Mouse (Mus musculus) heart, embryonic 12.5 days (tissue): Measurements from ENCODE around the gene Mettl16. TPM values are rescaled to one million over a fixed set of nuclear protein-coding genes. Genes with fewer than 3 reads are reported as not detected.

Experiments used
- ATAC-seq: fragments of 200-750 bp; cut with Nextera tagmentation; 2 replicates; pipeline ENCODE4 v1.8.0; 2017; ENCODE audit warnings: moderate TSS enrichment, moderate library complexity; ENCODE audit not compliant: insufficient number of reproducible peaks, low FRiP score
- H3K27ac ChIP-seq: fragments of 300-500 bp; sonication (generic); 2 replicates; pipeline ENCODE4 v1.5.1; 2016; ENCODE audit warnings: mild to moderate bottlenecking, moderate library complexity; ENCODE audit not compliant: poor library complexity, severe bottlenecking
- H3K27me3 ChIP-seq: fragments of 300-500 bp; sonication (generic); replicated peaks from 2 replicates; pipeline ENCODE4 v1.6.1; 2016; ENCODE audit warnings: mild to moderate bottlenecking, moderate library complexity
- H3K36me3 ChIP-seq: fragments of 300-500 bp; sonication (generic); 2 replicates; pipeline ENCODE4 v1.6.1; 2016; ENCODE audit warnings: mild to moderate bottlenecking, moderate library complexity
- H3K4me1 ChIP-seq: fragments of 300-500 bp; sonication (generic); replicated peaks from 2 replicates; pipeline ENCODE4 v1.6.1; 2016; ENCODE audit warnings: mild to moderate bottlenecking
- H3K4me2 ChIP-seq: fragments of 300-500 bp; sonication (generic); 2 replicates; pipeline ENCODE4 v1.6.1; 2016; ENCODE audit warnings: mild to moderate bottlenecking, moderate library complexity
- H3K4me3 ChIP-seq: fragments of 300-500 bp; sonication (generic); 2 replicates; pipeline ENCODE4 v1.5.1; 2016; ENCODE audit warnings: mild to moderate bottlenecking
- H3K9ac ChIP-seq: fragments of 300-500 bp; sonication (generic); 2 replicates; pipeline ENCODE4 v1.6.1; 2016; ENCODE audit warnings: mild to moderate bottlenecking, moderate library complexity
- H3K9me3 ChIP-seq: fragments of 300-500 bp; sonication (generic); replicated peaks from 2 replicates; pipeline ENCODE4 v1.6.1; 2016; ENCODE audit warnings: mild to moderate bottlenecking, moderate library complexity
- WGBS: fragments of 180-500 bp; shearing (Covaris S2); methylation state at CpG from one replicate; pipeline ENCODE4 v1.1.7; 2016; 5-methylcytosine and 5-hydroxymethylcytosine counted together
- microRNA-seq: library from miRNA; unstranded; fragments of <30 nt; microRNA quantifications from one replicate; pipeline ENCODE4, GENCODE M21; 2017
- polyA plus RNA-seq: library from polyadenylated mRNA; unstranded; fragments of >200 nt; fragmentation: Nextera tagmentation; extraction: Ambion mirVana; gene quantifications from 2 replicates; pipeline ENCODE4 v1.2.1, GENCODE M21; 2016

Mettl16 gene
- polyA plus RNA-seq, 1 experiment from 2014 or later: 37.0 TPM

DNA sequence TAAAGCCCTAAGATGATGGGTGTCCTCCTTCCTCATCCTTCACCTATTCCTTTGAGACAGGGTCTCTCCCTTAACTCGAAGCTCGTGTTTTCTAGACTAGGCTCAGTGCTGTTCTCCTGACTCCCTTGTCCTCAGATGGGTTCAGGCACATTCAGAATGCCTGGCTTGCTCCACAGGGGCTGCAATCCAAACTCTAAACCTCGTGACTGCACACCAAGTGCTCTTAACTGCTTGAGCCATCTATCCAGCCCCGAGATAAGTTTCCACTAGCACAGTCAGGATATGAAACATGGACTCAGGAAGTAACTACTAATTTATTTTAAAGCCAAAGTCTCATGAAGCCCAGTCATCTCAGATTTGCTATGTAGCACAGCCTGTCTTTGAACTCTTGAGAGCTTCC, 99.9 kb downstream of the Mettl16 start:
- H3K27me3 ChIP-seq: no peaks in the 10 kb centered on the region
- no peak overlapping the region for H3K4me2 ChIP-seq
- peaks cover 11% of the 10 kb centered on the region; the same call in 1 of the 2 replicates for H3K36me3 ChIP-seq
- H3K9me3 ChIP-seq: no peaks in the 10 kb centered on the region
- 70% methylated on average over 4 of the region's 4 CpGs for WGBS
- peaks cover 33% of the 10 kb centered on the region for H3K4me1 ChIP-seq
- no peak overlapping the region for H3K4me3 ChIP-seq
- H3K9ac ChIP-seq: no peak overlapping the region
- ATAC-seq: no peak
- H3K27ac ChIP-seq: no peak overlapping the region

DNA sequence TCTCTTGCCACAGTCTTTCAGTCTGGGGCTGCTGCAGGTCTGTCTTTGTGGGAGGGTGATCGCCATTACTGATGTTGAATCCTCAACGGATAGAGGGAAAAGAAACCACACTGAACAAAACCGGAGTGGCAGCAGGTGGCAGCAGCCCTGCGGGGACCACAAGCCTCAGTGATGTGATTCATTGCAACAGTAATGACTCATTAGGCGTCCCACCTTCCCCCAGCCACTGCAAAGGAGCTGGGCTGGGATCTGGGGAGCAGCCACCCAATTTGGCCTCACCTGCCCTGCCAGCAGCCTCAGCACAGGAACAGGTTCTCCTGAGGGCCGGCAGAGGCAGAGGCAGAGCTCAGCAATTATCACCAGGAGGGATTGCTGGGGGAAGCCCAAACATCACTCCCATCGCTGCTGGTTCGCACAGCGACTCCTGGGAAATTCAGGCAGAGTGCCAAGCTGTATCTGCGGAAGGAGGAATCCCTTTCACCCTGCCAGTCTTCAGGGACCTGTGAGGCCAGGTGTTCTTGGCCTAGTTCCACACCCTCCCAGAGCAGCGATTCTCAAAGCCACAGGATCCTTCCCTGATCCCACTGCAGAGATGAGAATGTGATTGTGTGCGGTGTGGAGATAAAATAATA, 100.5 kb downstream of the Mettl16 start:
- Histone ChIP-seq H3K4me2 (no peak overlapping the region; the same call in 1 of the 2 replicates), H3K27ac (peak overlapping the region; percentile 31; the same call in 1 of the 2 replicates)
- 31% methylated on average over 12 of the region's 12 CpGs for WGBS

DNA sequence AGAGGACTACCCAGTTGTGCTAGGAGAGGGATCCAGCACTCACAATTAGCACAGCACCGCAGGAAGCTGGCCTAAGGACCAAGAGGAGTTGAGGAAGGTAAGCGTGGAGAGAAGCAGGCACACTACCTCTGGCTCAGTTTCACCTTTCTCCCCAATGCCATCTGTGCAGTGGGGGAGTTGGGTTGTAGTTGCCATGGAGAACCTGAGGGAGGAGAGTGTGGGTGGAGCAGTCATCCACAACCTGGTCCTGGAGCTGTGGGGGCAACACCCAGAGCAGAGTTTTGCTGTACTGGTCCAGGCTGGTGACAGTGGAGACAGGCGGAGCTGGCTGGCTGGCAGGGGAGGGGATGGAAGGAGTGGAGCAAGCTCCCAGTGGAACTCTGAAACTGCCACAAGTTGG, 104.0 kb downstream of the Mettl16 start:
- H3K9ac ChIP-seq: no peak overlapping the region
- H3K4me2 ChIP-seq: no peak overlapping the region
- no peaks in the 10 kb centered on the region for H3K27me3 ChIP-seq
- H3K4me1 ChIP-seq: peaks cover 42% of the 10 kb centered on the region
- no peaks in the 10 kb centered on the region for H3K36me3 ChIP-seq
- WGBS: 65% methylated on average over 3 of the region's 3 CpGs
- H3K4me3 ChIP-seq: no peak overlapping the region
- no peaks in the 10 kb centered on the region for H3K9me3 ChIP-seq
- no peak for ATAC-seq
- no peak overlapping the region for H3K27ac ChIP-seq

More for the DNA sequence above, 100.5 kb downstream of the Mettl16 start:
- no peak overlapping the region for H3K4me3 ChIP-seq
- H3K9ac ChIP-seq: peak overlapping the region; percentile 32; the same call in 1 of the 2 replicates
- no peak for ATAC-seq
- no peaks in the 10 kb centered on the region for H3K9me3 ChIP-seq
- H3K36me3 ChIP-seq: peaks cover 11% of the 10 kb centered on the region; the same call in 1 of the 2 replicates
- H3K4me1 ChIP-seq: peaks cover 33% of the 10 kb centered on the region
- H3K27me3 ChIP-seq: no peaks in the 10 kb centered on the region

DNA sequence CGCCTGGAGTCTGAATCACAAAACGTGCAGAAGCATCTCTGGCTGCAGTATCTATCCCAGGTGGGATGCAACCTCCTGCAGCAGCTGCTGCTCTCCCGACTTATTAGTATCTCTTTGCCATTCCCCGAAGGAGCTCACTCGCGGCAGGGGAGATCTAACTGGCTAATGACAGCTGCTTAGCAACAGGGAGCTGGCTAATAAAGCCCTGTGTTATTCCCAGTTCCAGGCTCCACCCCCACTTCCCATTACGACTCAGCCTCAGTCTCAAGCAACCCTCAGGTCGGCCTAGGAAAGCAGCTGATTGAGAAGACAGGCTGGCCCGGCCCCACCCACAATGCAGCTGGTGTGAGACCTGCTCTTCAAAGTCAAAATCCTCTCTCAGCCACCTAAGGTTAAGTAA, 106.2 kb downstream of the Mettl16 start:
- Histone ChIP-seq H3K27ac (no peak overlapping the region), H3K27me3 (no peaks in the 10 kb centered on the region), H3K4me2 (peak overlapping the region; percentile 50), H3K4me1 (peaks cover 41% of the 10 kb centered on the region), H3K36me3 (no peaks in the 10 kb centered on the region), H3K9me3 (no peaks in the 10 kb centered on the region), H3K9ac (no peak overlapping the region), H3K4me3 (peak overlapping the region; percentile 19; the same call in 1 of the 2 replicates)
- WGBS: 5% methylated on average over 9 of the region's 9 CpGs
- 0 out of 2 replicates have a peak, but pooled peaks have one; percentile 15 for ATAC-seq

Small RNAs within 50 kb of the gene (microRNA-seq; reads per million reads assigned to microRNA genes)
- gene Mir6926: not detected

Other genes with a start within 250 kb of the Mettl16 start
- gene Rap1gap2, start 159.9 kb upstream of the Mettl16 start, polyA plus RNA-seq: 9.1 and 9.3 TPM in 2 replicates
- gene Ccdc92b, start 151.2 kb upstream of the Mettl16 start, polyA plus RNA-seq: 3.5 and 4.0 TPM in 2 replicates
- 70.0 and 71.3 TPM in 2 replicates for gene Cluh, start 121.3 kb upstream of the Mettl16 start, polyA plus RNA-seq
- 57.7 and 63.4 TPM in 2 replicates for gene Pafah1b1, start 46.2 kb upstream of the Mettl16 start, polyA plus RNA-seq
- gene Mnt, start 60.1 kb downstream of the Mettl16 start, polyA plus RNA-seq: 4.0 and 4.8 TPM in 2 replicates
- gene Sgsm2, start 126.2 kb downstream of the Mettl16 start, polyA plus RNA-seq: 6.5 and 6.6 TPM in 2 replicates
- 31.6 and 33.5 TPM in 2 replicates for gene Tsr1, start 127.2 kb downstream of the Mettl16 start, polyA plus RNA-seq
- 13.4 and 14.7 TPM in 2 replicates for gene Smg6, start 155.0 kb downstream of the Mettl16 start, polyA plus RNA-seq
- 21.1 and 21.5 TPM in 2 replicates for gene Srr, start 155.1 kb downstream of the Mettl16 start, polyA plus RNA-seq